Mouse (Mus musculus): ENCODE data around the gene Sgtb. TPM values are rescaled to one million over a fixed set of nuclear protein-coding genes. Genes with fewer than 3 reads are reported as not detected.

Sgtb gene
- polyA plus RNA-seq, 1 experiment = 0.47 TPM

- peaks cover 7% of the 10 kb centered on the region for H3K36me3 ChIP-seq (ENCODE audit: control insufficient read depth, insufficient read depth, low read length)
- TF ChIP-seq POLR2A (IDR thresholded peaks at IDR 0.05; ENCODE audit: low read depth, low read length) (no peak), CTCF (IDR thresholded peaks at IDR 0.05; ENCODE audit: extremely low read depth, insufficient read length, insufficient replicate concordance, low read depth, low read length) (no peak)
- 92% methylated on average over 9 of the region's 9 CpGs for WGBS
- no peak overlapping the region for H3K4me3 ChIP-seq (ENCODE audit: low read depth, low read length)
- H3K27ac ChIP-seq (ENCODE audit: insufficient read depth, low read depth, low read length) = no peak overlapping the region
- no peaks in the 10 kb centered on the region for H3K27me3 ChIP-seq (ENCODE audit: control insufficient read depth, insufficient read depth, low read length)
- peaks cover 2% of the 10 kb centered on the region; the same call in 1 of the 2 replicates for H3K4me1 ChIP-seq (ENCODE audit: control insufficient read depth, insufficient read depth, insufficient read length, low read length)
Measured at GRCm38 (mm10) chr13:104072351-104072750, 37.2 kb upstream of the Sgtb start.

GRCm38 (mm10) chr13:104074230-104074629, 35.3 kb upstream of the Sgtb start:
- WGBS = 98% methylated on average over 8 of the region's 8 CpGs
- no peak overlapping the region for H3K27ac ChIP-seq (ENCODE audit: insufficient read depth, low read depth, low read length)

GRCm38 (mm10) chr13:104074731-104075130, 34.8 kb upstream of the Sgtb start:
- Histone ChIP-seq H3K27me3 (ENCODE audit: control insufficient read depth, insufficient read depth, low read length) (no peaks in the 10 kb centered on the region), H3K4me3 (ENCODE audit: low read depth, low read length) (no peak overlapping the region), H3K4me1 (ENCODE audit: control insufficient read depth, insufficient read depth, insufficient read length, low read length) (peaks cover 2% of the 10 kb centered on the region; the same call in 1 of the 2 replicates), H3K36me3 (ENCODE audit: control insufficient read depth, insufficient read depth, low read length) (peaks cover 3% of the 10 kb centered on the region), H3K27ac (ENCODE audit: insufficient read depth, low read depth, low read length) (no peak overlapping the region)
- TF ChIP-seq POLR2A (IDR thresholded peaks at IDR 0.05; ENCODE audit: low read depth, low read length) (no peak), CTCF (IDR thresholded peaks at IDR 0.05; ENCODE audit: extremely low read depth, insufficient read length, insufficient replicate concordance, low read depth, low read length) (no peak)
- 73% methylated on average over 10 of the region's 10 CpGs for WGBS

More at GRCm38 (mm10) chr13:104074230-104074629, 35.3 kb upstream of the Sgtb start:
- no peak for TF ChIP-seq POLR2A (IDR thresholded peaks at IDR 0.05; ENCODE audit: low read depth, low read length)
- no peak for TF ChIP-seq CTCF (IDR thresholded peaks at IDR 0.05; ENCODE audit: extremely low read depth, insufficient read length, insufficient replicate concordance, low read depth, low read length)
- peaks cover 2% of the 10 kb centered on the region; the same call in 1 of the 2 replicates for H3K4me1 ChIP-seq (ENCODE audit: control insufficient read depth, insufficient read depth, insufficient read length, low read length)
- H3K27me3 ChIP-seq (ENCODE audit: control insufficient read depth, insufficient read depth, low read length) = no peaks in the 10 kb centered on the region
- no peak overlapping the region for H3K4me3 ChIP-seq (ENCODE audit: low read depth, low read length)
- H3K36me3 ChIP-seq (ENCODE audit: control insufficient read depth, insufficient read depth, low read length) = peaks cover 6% of the 10 kb centered on the region

- Histone ChIP-seq H3K27ac (ENCODE audit: insufficient read depth, low read depth, low read length) (no peak overlapping the region), H3K36me3 (ENCODE audit: control insufficient read depth, insufficient read depth, low read length) (peaks cover 3% of the 10 kb centered on the region; the same call in 1 of the 2 replicates), H3K4me1 (ENCODE audit: control insufficient read depth, insufficient read depth, insufficient read length, low read length) (peaks cover 2% of the 10 kb centered on the region; the same call in 1 of the 2 replicates), H3K27me3 (ENCODE audit: control insufficient read depth, insufficient read depth, low read length) (no peaks in the 10 kb centered on the region), H3K4me3 (ENCODE audit: low read depth, low read length) (no peak overlapping the region)
- 78% methylated on average over 6 of the region's 6 CpGs for WGBS
- TF ChIP-seq CTCF (IDR thresholded peaks at IDR 0.05; ENCODE audit: extremely low read depth, insufficient read length, insufficient replicate concordance, low read depth, low read length) (no peak), POLR2A (IDR thresholded peaks at IDR 0.05; ENCODE audit: low read depth, low read length) (no peak)
Measured at GRCm38 (mm10) chr13:104076993-104077392, 32.5 kb upstream of the Sgtb start.

GRCm38 (mm10) chr13:104082504-104082903, 27.0 kb upstream of the Sgtb start:
- Histone ChIP-seq H3K36me3 (ENCODE audit: control insufficient read depth, insufficient read depth, low read length) (no peaks in the 10 kb centered on the region), H3K27me3 (ENCODE audit: control insufficient read depth, insufficient read depth, low read length) (no peaks in the 10 kb centered on the region), H3K4me3 (ENCODE audit: low read depth, low read length) (no peak overlapping the region), H3K4me1 (ENCODE audit: control insufficient read depth, insufficient read depth, insufficient read length, low read length) (no peaks in the 10 kb centered on the region), H3K27ac (ENCODE audit: insufficient read depth, low read depth, low read length) (no peak overlapping the region)
- WGBS = 83% methylated on average over 7 of the region's 7 CpGs
- TF ChIP-seq CTCF (IDR thresholded peaks at IDR 0.05; ENCODE audit: extremely low read depth, insufficient read length, insufficient replicate concordance, low read depth, low read length) (no peak), POLR2A (IDR thresholded peaks at IDR 0.05; ENCODE audit: low read depth, low read length) (no peak)

GRCm38 (mm10) chr13:104084600-104084999, 24.9 kb upstream of the Sgtb start:
- H3K36me3 ChIP-seq (ENCODE audit: control insufficient read depth, insufficient read depth, low read length) = no peaks in the 10 kb centered on the region
- H3K4me1 ChIP-seq (ENCODE audit: control insufficient read depth, insufficient read depth, insufficient read length, low read length) = no peaks in the 10 kb centered on the region
- TF ChIP-seq POLR2A (IDR thresholded peaks at IDR 0.05; ENCODE audit: low read depth, low read length) = no peak
- no peak for TF ChIP-seq CTCF (IDR thresholded peaks at IDR 0.05; ENCODE audit: extremely low read depth, insufficient read length, insufficient replicate concordance, low read depth, low read length)
- no peak overlapping the region for H3K27ac ChIP-seq (ENCODE audit: insufficient read depth, low read depth, low read length)
- no peaks in the 10 kb centered on the region for H3K27me3 ChIP-seq (ENCODE audit: control insufficient read depth, insufficient read depth, low read length)
- no peak overlapping the region for H3K4me3 ChIP-seq (ENCODE audit: low read depth, low read length)
- 39% methylated on average over 2 of the region's 2 CpGs for WGBS

- Histone ChIP-seq H3K36me3 (ENCODE audit: control insufficient read depth, insufficient read depth, low read length) (no peaks in the 10 kb centered on the region), H3K27me3 (ENCODE audit: control insufficient read depth, insufficient read depth, low read length) (no peaks in the 10 kb centered on the region), H3K4me3 (ENCODE audit: low read depth, low read length) (no peak overlapping the region), H3K4me1 (ENCODE audit: control insufficient read depth, insufficient read depth, insufficient read length, low read length) (no peaks in the 10 kb centered on the region), H3K27ac (ENCODE audit: insufficient read depth, low read depth, low read length) (no peak overlapping the region)
- peak; percentile 74; the same call in 1 of the 2 replicates for TF ChIP-seq CTCF (IDR thresholded peaks at IDR 0.05; ENCODE audit: extremely low read depth, insufficient read length, insufficient replicate concordance, low read depth, low read length)
- no peak for TF ChIP-seq POLR2A (IDR thresholded peaks at IDR 0.05; ENCODE audit: low read depth, low read length)
- 8% methylated on average over 1 of the region's 1 CpGs for WGBS
Measured at GRCm38 (mm10) chr13:104089387-104089786, 20.2 kb upstream of the Sgtb start.

Measured in small intestine, adult 2 months (tissue).